Mouse (Mus musculus) midbrain, embryonic 14.5 days (tissue): ENCODE measurements around the gene Map2k3. TPM values are rescaled to one million over a fixed set of nuclear protein-coding genes. Genes with fewer than 3 reads are reported as not detected.

ENCODE experiments used
- ATAC-seq: fragments of 200-750 bp; cut with Nextera tagmentation; 2 replicates; pipeline ENCODE4 v1.8.0; 2017; ENCODE audit warnings: moderate number of reproducible peaks, moderate library complexity; ENCODE audit not compliant: low FRiP score, low TSS enrichment
- DNase-seq: peaks from one replicate; pipeline ENCODE4 v3.0.0-alpha.2; 2015
- H3K27ac ChIP-seq: fragments of 300-500 bp; sonication (generic); replicated peaks from 2 replicates; pipeline ENCODE4 v1.5.1; 2014; ENCODE audit warnings: mild to moderate bottlenecking, low read depth, low read length, moderate library complexity
- H3K27me3 ChIP-seq: fragments of 300-500 bp; sonication (generic); 2 replicates; pipeline ENCODE4 v1.6.1; 2014; ENCODE audit warnings: low read length, control low read depth, mixed read lengths; ENCODE audit not compliant: control insufficient read depth, insufficient read depth
- H3K36me3 ChIP-seq: fragments of 300-500 bp; sonication (generic); 2 replicates; pipeline ENCODE4 v1.6.1; 2014; ENCODE audit warnings: low read length, control low read depth; ENCODE audit not compliant: control insufficient read depth, insufficient read depth
- H3K4me1 ChIP-seq: fragments of 300-500 bp; sonication (generic); 2 replicates; pipeline ENCODE4 v1.6.1; 2014; ENCODE audit warnings: mild to moderate bottlenecking, antibody characterized with exemption, low read length, control low read depth; ENCODE audit not compliant: control insufficient read depth, insufficient read depth
- H3K4me2 ChIP-seq: fragments of 300-500 bp; sonication (generic); 2 replicates; pipeline ENCODE4 v1.6.1; 2014; ENCODE audit warnings: mild to moderate bottlenecking, low read length, moderate library complexity
- H3K4me3 ChIP-seq: fragments of 300-500 bp; sonication (generic); replicated peaks from 2 replicates; pipeline ENCODE4 v1.5.1; 2014; ENCODE audit warnings: low read depth, low read length
- H3K9ac ChIP-seq: fragments of 300-500 bp; sonication (generic); replicated peaks from 2 replicates; pipeline ENCODE4 v1.6.1; 2014; ENCODE audit warnings: mild to moderate bottlenecking, low read length, moderate library complexity
- H3K9me3 ChIP-seq: fragments of 300-500 bp; sonication (generic); 2 replicates; pipeline ENCODE4 v1.6.1; 2016; ENCODE audit warnings: low read length, control low read depth, mixed read lengths; ENCODE audit not compliant: control insufficient read depth
- WGBS: fragments of 180-500 bp; shearing (Covaris S2); extraction: QIAGEN DNeasy Blood & Tissue Kit; methylation state at CpG from one replicate; pipeline ENCODE4 v1.1.7; 2014; 5-methylcytosine and 5-hydroxymethylcytosine counted together
- polyA plus RNA-seq: library from polyadenylated mRNA; unstranded; fragments of >200 nt; fragmentation: Nextera tagmentation; extraction: Ambion mirVana; gene quantifications from 2 replicates; pipeline ENCODE4 v1.2.1, GENCODE M21; 2014

The Map2k3 gene
- polyA plus RNA-seq, 1 experiment from 2014 or later: 23.2 TPM

DNA sequence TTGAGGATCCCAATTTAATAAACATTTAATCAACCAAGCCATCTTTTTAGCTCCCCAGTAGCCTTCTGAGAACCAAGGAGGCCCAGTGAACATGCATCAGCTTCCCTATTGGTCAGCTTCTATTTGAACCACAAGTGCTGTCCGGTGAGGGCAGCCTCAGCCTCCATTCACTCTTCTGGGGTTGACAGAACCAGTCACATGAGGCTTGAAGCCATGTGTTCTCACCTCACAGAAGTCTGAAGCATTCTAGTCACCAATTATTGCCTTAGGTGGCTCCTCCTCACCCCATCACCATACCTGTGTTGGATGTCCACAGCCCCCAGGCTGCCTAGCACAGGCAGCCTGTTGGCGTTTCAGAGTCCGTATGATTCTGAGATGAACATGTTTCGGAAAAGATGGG lies 27.1 kb downstream of the Map2k3 start:
- DNase-seq (no peak), ATAC-seq (no peak)
- Histone ChIP-seq H3K27ac (no peak overlapping the region), H3K27me3 (no peaks in the 10 kb centered on the region), H3K9me3 (no peaks in the 10 kb centered on the region), H3K4me1 (no peaks in the 10 kb centered on the region), H3K36me3 (no peaks in the 10 kb centered on the region), H3K4me2 (no peak overlapping the region), H3K4me3 (no peak overlapping the region), H3K9ac (no peak overlapping the region)
- WGBS: 91% methylated on average over 4 of the region's 4 CpGs

DNA sequence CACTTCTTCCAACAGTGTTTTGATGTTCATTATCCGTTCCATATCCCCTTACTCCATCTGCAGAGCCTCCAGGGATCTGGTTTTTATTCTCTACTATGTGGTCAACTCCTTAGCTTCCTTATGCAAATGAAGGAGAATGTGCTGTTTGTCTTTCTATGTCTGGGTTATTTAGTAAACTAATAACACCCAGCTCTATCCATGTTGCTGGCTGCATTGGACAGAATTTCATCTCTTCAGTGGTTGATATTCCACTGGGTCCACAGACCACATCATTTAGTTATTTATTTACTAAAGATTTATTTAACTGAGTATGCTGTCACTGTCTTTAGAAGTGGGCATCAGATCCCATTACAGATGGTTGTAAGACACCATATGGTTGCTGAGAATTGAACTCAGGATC lies 29.3 kb downstream of the Map2k3 start:
- no peaks in the 10 kb centered on the region for H3K9me3 ChIP-seq
- no peak overlapping the region for H3K9ac ChIP-seq
- ATAC-seq (no peak), DNase-seq (no peak)
- WGBS: 77% methylated on average over 1 of the region's 1 CpGs
- H3K4me3 ChIP-seq: no peak overlapping the region
- no peak overlapping the region for H3K27ac ChIP-seq
- H3K4me2 ChIP-seq: no peak overlapping the region
- H3K4me1 ChIP-seq: no peaks in the 10 kb centered on the region
- no peaks in the 10 kb centered on the region for H3K27me3 ChIP-seq
- no peaks in the 10 kb centered on the region for H3K36me3 ChIP-seq

DNA sequence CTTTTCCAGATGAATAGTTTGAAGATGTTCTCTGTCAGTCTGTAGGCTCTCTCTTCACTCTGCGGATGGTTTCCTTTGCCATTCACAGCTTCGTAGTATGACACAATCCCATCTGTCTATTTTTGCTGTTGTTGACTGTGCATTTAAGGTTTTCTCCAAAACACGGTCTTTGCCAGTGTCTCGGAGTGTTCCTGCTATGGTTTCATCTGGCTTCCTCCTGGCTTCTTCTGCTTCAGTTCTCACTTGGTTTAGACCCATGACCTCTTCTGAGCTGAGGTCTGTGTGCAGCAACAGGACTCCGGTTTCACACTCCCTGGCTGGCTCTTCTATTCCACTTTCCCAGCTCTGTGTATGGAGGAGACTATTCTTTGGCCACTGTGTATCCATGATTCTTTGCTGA lies 30.9 kb downstream of the Map2k3 start:
- Histone ChIP-seq H3K9me3 (no peaks in the 10 kb centered on the region), H3K4me3 (no peak overlapping the region), H3K27ac (no peak overlapping the region), H3K4me1 (no peaks in the 10 kb centered on the region), H3K4me2 (no peak overlapping the region), H3K9ac (no peak overlapping the region), H3K27me3 (no peaks in the 10 kb centered on the region), H3K36me3 (no peaks in the 10 kb centered on the region)
- DNase-seq (no peak), ATAC-seq (no peak)
- 87% methylated on average over 5 of the region's 5 CpGs for WGBS

DNA sequence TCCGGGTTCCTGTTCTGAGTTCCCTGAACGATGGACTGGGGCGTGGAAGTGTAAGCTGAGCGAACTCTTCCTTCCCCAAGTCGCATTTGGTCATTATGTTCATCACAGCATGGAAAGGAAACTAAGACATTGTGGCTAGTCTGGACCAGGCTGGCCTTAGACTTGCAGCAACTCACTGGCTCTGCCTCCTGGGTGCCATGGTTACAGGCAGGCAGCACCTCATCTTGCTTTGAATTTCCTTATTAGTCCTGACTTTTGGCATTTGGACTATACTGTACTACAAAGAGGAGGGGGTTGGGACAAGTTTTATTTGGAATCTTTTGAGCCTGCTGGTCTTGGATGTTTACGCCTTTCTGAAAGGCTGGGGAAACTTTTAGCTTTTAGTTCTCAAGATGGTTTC lies 35.1 kb downstream of the Map2k3 start:
- H3K4me3 ChIP-seq: no peak overlapping the region
- DNase-seq (no peak), ATAC-seq (no peak)
- H3K27me3 ChIP-seq: no peaks in the 10 kb centered on the region
- no peaks in the 10 kb centered on the region for H3K36me3 ChIP-seq
- H3K4me1 ChIP-seq: no peaks in the 10 kb centered on the region
- H3K9me3 ChIP-seq: no peaks in the 10 kb centered on the region
- 54% methylated on average over 6 of the region's 6 CpGs for WGBS
- no peak overlapping the region for H3K4me2 ChIP-seq
- H3K27ac ChIP-seq: no peak overlapping the region
- H3K9ac ChIP-seq: no peak overlapping the region

DNA sequence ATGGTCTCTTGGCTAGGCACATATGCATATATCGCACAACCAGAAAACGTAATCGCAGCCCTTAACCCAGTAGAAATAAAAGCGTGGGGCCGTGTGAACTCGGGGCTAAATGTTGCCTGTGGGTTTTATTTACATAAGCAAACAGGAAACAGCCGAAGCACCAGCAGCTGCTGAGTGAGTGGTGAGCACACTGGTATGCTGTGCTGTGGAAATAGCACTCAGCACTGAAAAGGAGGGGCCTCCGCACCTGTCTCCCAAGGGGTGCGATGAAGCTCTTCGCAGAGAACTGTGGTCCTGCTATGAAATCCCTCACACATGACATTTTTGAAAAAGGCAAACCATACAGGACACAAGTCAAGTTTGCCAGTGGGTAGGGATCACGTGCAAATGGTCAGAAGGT lies 43.3 kb downstream of the Map2k3 start:
- no peak overlapping the region for H3K9ac ChIP-seq
- ATAC-seq (no peak), DNase-seq (no peak)
- no peaks in the 10 kb centered on the region for H3K27me3 ChIP-seq
- no peaks in the 10 kb centered on the region for H3K9me3 ChIP-seq
- 86% methylated on average over 11 of the region's 11 CpGs for WGBS
- H3K4me2 ChIP-seq: no peak overlapping the region
- no peak overlapping the region for H3K4me3 ChIP-seq
- H3K4me1 ChIP-seq: no peaks in the 10 kb centered on the region
- H3K27ac ChIP-seq: no peak overlapping the region
- no peaks in the 10 kb centered on the region for H3K36me3 ChIP-seq

DNA sequence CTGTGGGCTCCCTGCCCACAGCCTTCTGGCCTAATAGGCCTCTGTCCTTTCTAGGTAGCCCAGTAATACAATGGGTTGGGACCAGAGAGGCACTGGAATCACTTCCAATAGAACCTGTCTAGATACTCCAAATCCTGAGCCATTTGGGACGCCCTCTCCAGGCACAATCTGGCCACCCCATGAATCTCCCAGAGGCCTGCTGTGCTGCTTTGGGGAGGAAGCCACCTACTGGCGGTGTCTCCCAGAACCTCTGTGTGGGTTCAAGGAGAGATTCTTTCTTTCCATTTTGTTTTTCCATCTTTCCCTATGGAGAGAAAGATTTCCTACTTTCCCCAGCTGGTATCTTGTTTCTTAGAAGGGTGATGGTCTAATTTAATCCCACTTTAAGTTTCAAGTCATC lies 44.4 kb downstream of the Map2k3 start:
- no peak for ATAC-seq
- H3K27ac ChIP-seq: no peak overlapping the region
- no peak overlapping the region for H3K9ac ChIP-seq
- 78% methylated on average over 2 of the region's 2 CpGs for WGBS
- H3K4me2 ChIP-seq: no peak overlapping the region
- H3K4me3 ChIP-seq: no peak overlapping the region
- H3K27me3 ChIP-seq: no peaks in the 10 kb centered on the region
- H3K9me3 ChIP-seq: no peaks in the 10 kb centered on the region
- no peaks in the 10 kb centered on the region for H3K36me3 ChIP-seq
- no peaks in the 10 kb centered on the region for H3K4me1 ChIP-seq
- DNase-seq: no peak

DNA sequence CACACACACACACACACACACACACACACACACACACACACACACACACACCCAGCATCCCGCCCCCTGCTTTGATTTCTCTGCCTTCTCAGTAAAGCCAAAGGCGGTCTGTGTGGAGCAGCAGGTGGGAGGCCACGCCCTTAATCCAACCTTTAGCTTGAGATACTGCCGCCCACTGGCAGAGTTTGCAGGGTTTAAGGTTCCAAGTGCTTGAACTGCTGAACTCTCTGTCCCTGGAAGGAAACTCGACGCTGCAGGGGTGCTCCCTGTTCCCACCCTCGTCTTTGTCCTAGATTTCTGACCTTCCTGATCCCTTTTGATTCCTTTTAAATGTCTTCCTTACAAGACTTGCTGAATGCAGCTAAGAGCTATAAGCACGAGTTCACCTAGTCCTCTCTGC lies 44.9 kb downstream of the Map2k3 start:
- no peak overlapping the region for H3K4me2 ChIP-seq
- no peaks in the 10 kb centered on the region for H3K36me3 ChIP-seq
- 3% methylated on average over 8 of the region's 8 CpGs for WGBS
- H3K4me3 ChIP-seq: no peak overlapping the region
- no peaks in the 10 kb centered on the region for H3K4me1 ChIP-seq
- ATAC-seq (no peak), DNase-seq (no peak)
- no peaks in the 10 kb centered on the region for H3K27me3 ChIP-seq
- H3K9me3 ChIP-seq: no peaks in the 10 kb centered on the region
- H3K27ac ChIP-seq: no peak overlapping the region
- no peak overlapping the region for H3K9ac ChIP-seq

DNA sequence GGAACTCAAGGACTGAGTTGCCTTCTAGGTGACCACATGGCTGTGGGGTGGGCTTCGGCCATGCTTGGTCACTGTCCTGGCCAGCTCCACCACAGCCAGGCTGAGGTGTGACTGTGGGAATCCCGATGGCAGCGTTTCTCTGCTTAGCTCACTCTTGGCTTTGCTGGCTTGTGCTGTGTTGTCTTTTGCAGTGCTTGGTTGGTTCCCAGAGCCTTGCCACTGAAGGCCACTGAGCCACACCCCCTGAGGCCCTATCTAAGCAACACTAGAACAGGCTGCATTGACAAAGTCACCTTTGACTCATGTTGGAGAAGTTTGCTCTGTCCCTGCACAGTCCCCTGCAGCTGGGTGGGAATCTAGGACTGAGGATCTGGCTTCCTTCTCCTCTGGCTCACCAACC lies 45.3 kb downstream of the Map2k3 start:
- Histone ChIP-seq H3K27ac (no peak overlapping the region), H3K9me3 (no peaks in the 10 kb centered on the region), H3K4me3 (no peak overlapping the region), H3K36me3 (no peaks in the 10 kb centered on the region), H3K4me1 (no peaks in the 10 kb centered on the region), H3K27me3 (no peaks in the 10 kb centered on the region), H3K9ac (no peak overlapping the region), H3K4me2 (no peak overlapping the region)
- ATAC-seq: no peak
- WGBS: 36% methylated on average over 3 of the region's 3 CpGs
- DNase-seq: no peak

DNA sequence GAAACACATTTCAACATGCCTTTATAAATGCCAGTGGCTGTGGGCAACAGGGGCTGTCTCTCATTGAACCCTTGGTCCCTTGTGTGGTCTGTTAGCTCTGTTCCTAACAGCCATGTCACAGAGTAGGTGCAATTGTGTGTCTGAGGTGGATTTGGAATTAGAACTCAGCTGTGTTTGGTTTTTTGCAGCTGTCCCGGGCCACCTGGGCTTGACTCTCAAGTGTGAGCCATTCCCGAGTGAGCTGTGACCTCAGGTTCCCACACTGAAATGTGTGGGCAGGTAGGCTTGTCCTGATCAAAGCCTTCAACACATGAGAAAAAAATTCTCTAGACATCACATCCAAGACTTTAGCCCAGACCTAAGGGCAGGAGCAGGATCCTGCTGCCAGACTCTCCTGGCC lies 46.8 kb downstream of the Map2k3 start:
- Histone ChIP-seq H3K9ac (no peak overlapping the region), H3K4me3 (no peak overlapping the region), H3K9me3 (no peaks in the 10 kb centered on the region), H3K27ac (no peak overlapping the region), H3K4me1 (no peaks in the 10 kb centered on the region), H3K4me2 (no peak overlapping the region), H3K36me3 (no peaks in the 10 kb centered on the region), H3K27me3 (no peaks in the 10 kb centered on the region)
- 92% methylated on average over 2 of the region's 2 CpGs for WGBS
- no peak for ATAC-seq
- no peak for DNase-seq
